ENCODE assay signal across 8 mouse cellular contexts in genomic region chr9:74952106-74952505, GRCm38 (mm10). TPM values are rescaled to one million over a fixed set of nuclear protein-coding genes. Genes with fewer than 3 reads are reported as not detected.
A peak's percentile ranks its signal among the peaks of the same experiment; 100 is the strongest.
DNase-seq lines count a peak whose midpoint lies in the region; ATAC-seq lines count a peak whose summit lies in the region.

No protein-coding gene starts in this region.

- 38% methylated on average over 5 of the region's 5 CpGs for WGBS in embryonic facial prominence, embryonic 13.5 days
- 62% methylated on average over 5 of the region's 5 CpGs for WGBS in hindbrain, embryonic 16.5 days

- peaks cover 6% of the 10 kb centered on the region; the same call in 1 of the 2 replicates for H3K36me3 ChIP-seq in embryonic facial prominence, embryonic 13.5 days
- no peaks in the 10 kb centered on the region for H3K36me3 ChIP-seq in hindbrain, embryonic 16.5 days (ENCODE audit: control insufficient read depth, insufficient read depth, low read length)

- DNase-seq in embryo, embryonic 10.5 days (ENCODE audit: low spot score): peak; percentile 19
- no peak for DNase-seq in embryo, embryonic 10 days (ENCODE audit: low spot score)
- DNase-seq in 3134 (ENCODE audit: extremely low read depth, insufficient read length, low spot score): peak; percentile 13

- H3K4me3 ChIP-seq in embryonic facial prominence, embryonic 13.5 days: peak overlapping the region; percentile 94
- peak overlapping the region; percentile 86 for H3K4me3 ChIP-seq in hindbrain, embryonic 16.5 days (ENCODE audit: low read length)

- no peaks in the 10 kb centered on the region for H3K9me3 ChIP-seq in embryonic facial prominence, embryonic 13.5 days
- H3K9me3 ChIP-seq in hindbrain, embryonic 16.5 days (ENCODE audit: control insufficient read depth, low read length): no peaks in the 10 kb centered on the region

- ATAC-seq in embryonic facial prominence, embryonic 13.5 days (ENCODE audit: insufficient number of reproducible peaks, insufficient read depth, low FRiP score, low TSS enrichment, low read depth): 0 out of 2 replicates have a peak, but pooled peaks have one; percentile 4
- no peak for ATAC-seq in hindbrain, embryonic 16.5 days
- ATAC-seq in megakaryocyte progenitor cell, adult 5-6 weeks (replicated peaks; ENCODE audit: poor library complexity): peak; percentile 43
- ATAC-seq in inflammation-experienced regulatory T-cells, adult 6 months: no peak
- ATAC-seq in erythroid progenitor cell, adult 5-6 weeks (replicated peaks; ENCODE audit: low FRiP score, poor library complexity, severe bottlenecking): no peak

- peak overlapping the region; percentile 85 for H3K9ac ChIP-seq in embryonic facial prominence, embryonic 13.5 days
- H3K9ac ChIP-seq in hindbrain, embryonic 16.5 days (ENCODE audit: low read depth, low read length): peak overlapping the region; percentile 61; the same call in 1 of the 2 replicates

- H3K4me2 ChIP-seq in embryonic facial prominence, embryonic 13.5 days: peak overlapping the region; percentile 87
- peak overlapping the region; percentile 70 for H3K4me2 ChIP-seq in hindbrain, embryonic 16.5 days (ENCODE audit: low read length)

- H3K27me3 ChIP-seq in embryonic facial prominence, embryonic 13.5 days: no peaks in the 10 kb centered on the region
- no peaks in the 10 kb centered on the region for H3K27me3 ChIP-seq in hindbrain, embryonic 16.5 days (replicated peaks; ENCODE audit: control insufficient read depth, insufficient read depth, low read length)

- H3K27ac ChIP-seq in embryonic facial prominence, embryonic 13.5 days: peak overlapping the region; percentile 95
- peak overlapping the region; percentile 81 for H3K27ac ChIP-seq in hindbrain, embryonic 16.5 days (ENCODE audit: low read depth, low read length)

- peaks cover 15% of the 10 kb centered on the region for H3K4me1 ChIP-seq in embryonic facial prominence, embryonic 13.5 days
- H3K4me1 ChIP-seq in hindbrain, embryonic 16.5 days (ENCODE audit: control insufficient read depth, insufficient read depth, low read depth, low read length): peaks cover 11% of the 10 kb centered on the region

RNA-seq across cellular contexts. Expression of gene Fam214a, which starts 0.6 kb away (rescaled TPM):
- 13.8 and 15.1 TPM in 2 replicates for polyA plus RNA-seq in embryonic facial prominence, embryonic 13.5 days (2015; fragmentation: Nextera tagmentation; extraction: Ambion mirVana)
- 20.5 and 22.3 TPM in 2 replicates for polyA plus RNA-seq in hindbrain, embryonic 16.5 days (2015; fragmentation: Nextera tagmentation; extraction: Ambion mirVana)
- total RNA-seq in megakaryocyte progenitor cell, adult 5-6 weeks (2015): 6.9 and 7.1 TPM in 2 replicates
- total RNA-seq in megakaryocyte progenitor cell, adult 5-6 weeks (2017): 6.6 and 7.1 TPM in 2 replicates
- 10 to 100 TPM; 23.1 to 26.4 (median 23.5) TPM for polyA plus RNA-seq in inflammation-experienced regulatory T-cells, adult 6 months (2017; shearing (Covaris generic))
- total RNA-seq in erythroid progenitor cell, adult 5-6 weeks (2015; ENCODE audit: low replicate concordance): 4.6 and 4.7 TPM in 2 replicates
- total RNA-seq in erythroid progenitor cell, adult 5-6 weeks (2017; ENCODE audit: low replicate concordance): 1.0 and 2.3 TPM in 2 replicates

Comparison
In these comparisons a context has a peak if more than half of its experiments do, and no peak if none do; other contexts are left out.
1. ATAC-seq: peak in embryonic facial prominence, embryonic 13.5 days (single experiment) and megakaryocyte progenitor cell, adult 5-6 weeks (single experiment); none in hindbrain, embryonic 16.5 days (single experiment), inflammation-experienced regulatory T-cells, adult 6 months (single experiment) and erythroid progenitor cell, adult 5-6 weeks (single experiment).